Mouse (Mus musculus) spleen, embryonic (tissue): ENCODE results near the gene Snrpf.

Experiments used
- CTCF ChIA-PET: fragments of 350-600 bp; sonication (Branson Sonifier 250); formaldehyde crosslinking; loops from one replicate; lab custom pipeline; 2022; lab: Charles Lee

Gene Snrpf

GRCm38 (mm10) chr10:93538818-93539217 is 50.7 kb downstream of the Snrpf start:
- CTCF ChIA-PET = interaction anchor here (0.5 kb wide), 1 partner anchor 137 kb away, joined by 3 read pairs; no protein-coding TSS in a partner anchor

GRCm38 (mm10) chr10:93538287-93538686 is 51.2 kb downstream of the Snrpf start:
- CTCF ChIA-PET = interaction anchor here (0.5 kb wide), 1 partner anchor 136 kb away, joined by 3 read pairs; no protein-coding TSS in a partner anchor
